Mouse (Mus musculus): ENCODE measurements at regions not wholly inside any gene's neighbourhood (a gene's known extent, or its start where the extent isn't known, plus 50 kb on each side); places are given as distances from the start of the nearest gene placed in this dataset.
"Not testable (repeated sequence)": the region's sequence is repeated elsewhere in the genome, so short reads cannot be mapped to it uniquely, and the experiment has no call there.

- H3K4me1 ChIP-seq (replicated peaks; ENCODE audit: control insufficient read depth, insufficient read depth, low read length): no peaks in the 10 kb centered on the region
- no peaks in the 10 kb centered on the region for H3K36me3 ChIP-seq (ENCODE audit: control insufficient read depth, insufficient read depth, low read length)
- DNase-seq: no peak
- TF ChIP-seq CTCF (IDR thresholded peaks at IDR 0.05; ENCODE audit: borderline replicate concordance, control insufficient read depth, extremely low read depth, insufficient read depth, low read length, poor library complexity) (no peak), POLR2A (IDR thresholded peaks at IDR 0.05; ENCODE audit: control insufficient read depth, extremely low read depth, insufficient read depth, low read length, poor library complexity) (no peak)
- H3K4me3 ChIP-seq (ENCODE audit: control insufficient read depth, insufficient read depth, low read length): no peak overlapping the region
- no peak overlapping the region for H3K27ac ChIP-seq (ENCODE audit: control insufficient read depth, insufficient read depth, low read length)
- no peaks in the 10 kb centered on the region for H3K27me3 ChIP-seq (ENCODE audit: control insufficient read depth, insufficient read depth, low read length)
- 85% methylated on average over 11 of the region's 11 CpGs for WGBS
Observed at GRCm38 (mm10) chr12:55983565-55984351, 147.6 kb downstream of the Brms1l start.

GRCm38 (mm10) chr12:55983128-55983527, 147.0 kb downstream of the Brms1l start:
- DNase-seq: no peak
- H3K4me1 ChIP-seq (replicated peaks; ENCODE audit: control insufficient read depth, insufficient read depth, low read length): no peaks in the 10 kb centered on the region
- H3K4me3 ChIP-seq (ENCODE audit: control insufficient read depth, insufficient read depth, low read length): no peak overlapping the region
- WGBS: 73% methylated on average over 3 of the region's 3 CpGs
- H3K27ac ChIP-seq (ENCODE audit: control insufficient read depth, insufficient read depth, low read length): no peak overlapping the region
- H3K27me3 ChIP-seq (ENCODE audit: control insufficient read depth, insufficient read depth, low read length): no peaks in the 10 kb centered on the region
- no peaks in the 10 kb centered on the region for H3K36me3 ChIP-seq (ENCODE audit: control insufficient read depth, insufficient read depth, low read length)
- TF ChIP-seq CTCF (IDR thresholded peaks at IDR 0.05; ENCODE audit: borderline replicate concordance, control insufficient read depth, extremely low read depth, insufficient read depth, low read length, poor library complexity) (no peak), POLR2A (IDR thresholded peaks at IDR 0.05; ENCODE audit: control insufficient read depth, extremely low read depth, insufficient read depth, low read length, poor library complexity) (no peak)

GRCm38 (mm10) chr12:55974262-55974661, 138.1 kb downstream of the Brms1l start:
- H3K36me3 ChIP-seq (ENCODE audit: control insufficient read depth, insufficient read depth, low read length): no peaks in the 10 kb centered on the region
- no peak overlapping the region for H3K27ac ChIP-seq (ENCODE audit: control insufficient read depth, insufficient read depth, low read length)
- no peak for DNase-seq
- WGBS: 92% methylated on average over 3 of the region's 3 CpGs
- H3K4me1 ChIP-seq (replicated peaks; ENCODE audit: control insufficient read depth, insufficient read depth, low read length): no peaks in the 10 kb centered on the region
- no peak overlapping the region for H3K4me3 ChIP-seq (ENCODE audit: control insufficient read depth, insufficient read depth, low read length)
- TF ChIP-seq POLR2A (IDR thresholded peaks at IDR 0.05; ENCODE audit: control insufficient read depth, extremely low read depth, insufficient read depth, low read length, poor library complexity): no peak
- no peaks in the 10 kb centered on the region for H3K27me3 ChIP-seq (ENCODE audit: control insufficient read depth, insufficient read depth, low read length)

- not testable (repeated sequence) for H3K4me3 ChIP-seq (ENCODE audit: control insufficient read depth, insufficient read depth, low read length); H3K27ac ChIP-seq (ENCODE audit: control insufficient read depth, insufficient read depth, low read length); DNase-seq; H3K27me3 ChIP-seq (ENCODE audit: control insufficient read depth, insufficient read depth, low read length); H3K4me1 ChIP-seq (replicated peaks; ENCODE audit: control insufficient read depth, insufficient read depth, low read length); H3K36me3 ChIP-seq (ENCODE audit: control insufficient read depth, insufficient read depth, low read length)
- 91% methylated on average over 3 of the region's 3 CpGs for WGBS
Observed at GRCm38 (mm10) chr12:55959319-55959718, 123.2 kb downstream of the Brms1l start.

- WGBS: 89% methylated on average over 6 of the region's 6 CpGs
- no peak for TF ChIP-seq CTCF (IDR thresholded peaks at IDR 0.05; ENCODE audit: borderline replicate concordance, control insufficient read depth, extremely low read depth, insufficient read depth, low read length, poor library complexity)
- no peak for TF ChIP-seq POLR2A (IDR thresholded peaks at IDR 0.05; ENCODE audit: control insufficient read depth, extremely low read depth, insufficient read depth, low read length, poor library complexity)
- DNase-seq: no peak
Observed at GRCm38 (mm10) chr12:55940566-55940965, 104.4 kb downstream of the Brms1l start.

GRCm38 (mm10) chr12:55939281-55940142, 103.4 kb downstream of the Brms1l start:
- TF ChIP-seq POLR2A (IDR thresholded peaks at IDR 0.05; ENCODE audit: control insufficient read depth, extremely low read depth, insufficient read depth, low read length, poor library complexity): no peak
- no peak for TF ChIP-seq CTCF (IDR thresholded peaks at IDR 0.05; ENCODE audit: borderline replicate concordance, control insufficient read depth, extremely low read depth, insufficient read depth, low read length, poor library complexity)
- 78% methylated on average over 10 of the region's 10 CpGs for WGBS
- no peaks in the 10 kb centered on the region for H3K4me1 ChIP-seq (replicated peaks; ENCODE audit: control insufficient read depth, insufficient read depth, low read length)
- no peak overlapping the region for H3K27ac ChIP-seq (ENCODE audit: control insufficient read depth, insufficient read depth, low read length)
- DNase-seq: no peak
- H3K36me3 ChIP-seq (ENCODE audit: control insufficient read depth, insufficient read depth, low read length): no peaks in the 10 kb centered on the region
- H3K27me3 ChIP-seq (ENCODE audit: control insufficient read depth, insufficient read depth, low read length): no peaks in the 10 kb centered on the region
- H3K4me3 ChIP-seq (ENCODE audit: control insufficient read depth, insufficient read depth, low read length): no peak overlapping the region

More at GRCm38 (mm10) chr12:55940566-55940965, 104.4 kb downstream of the Brms1l start:
- H3K27ac ChIP-seq (ENCODE audit: control insufficient read depth, insufficient read depth, low read length): no peak overlapping the region
- H3K4me1 ChIP-seq (replicated peaks; ENCODE audit: control insufficient read depth, insufficient read depth, low read length): no peaks in the 10 kb centered on the region
- no peak overlapping the region for H3K4me3 ChIP-seq (ENCODE audit: control insufficient read depth, insufficient read depth, low read length)
- no peaks in the 10 kb centered on the region for H3K36me3 ChIP-seq (ENCODE audit: control insufficient read depth, insufficient read depth, low read length)
- H3K27me3 ChIP-seq (ENCODE audit: control insufficient read depth, insufficient read depth, low read length): no peaks in the 10 kb centered on the region

Measured in thymus, adult 2 months (tissue).